Mouse (Mus musculus): ENCODE data around the gene Opa1.

The Opa1 gene

GRCm38 (mm10) chr16:29693025-29693682 is 114.0 kb downstream of the Opa1 start:
- no peak for DNase-seq

GRCm38 (mm10) chr16:29693791-29694419 is 114.8 kb downstream of the Opa1 start:
- DNase-seq = no peak

- DNase-seq = no peak
These were observed 115.4 kb downstream of the Opa1 start for GRCm38 (mm10) chr16:29694420-29694959.
